Mouse (Mus musculus) cortical plate, adult 2 months (tissue): ENCODE results near the gene Camsap3. TPM values are rescaled to one million over a fixed set of nuclear protein-coding genes. Genes with fewer than 3 reads are reported as not detected.

ENCODE experiments used
- H3K27ac ChIP-seq: fragments of 200-500 bp; 2 replicates; pipeline ENCODE4 v1.5.1; 2012; ENCODE audit warnings: low read length, control low read depth, inconsistent platforms; ENCODE audit not compliant: insufficient read depth
- H3K4me1 ChIP-seq: fragments of 200-500 bp; 2 replicates; pipeline ENCODE4 v1.6.1; 2011; ENCODE audit warnings: low read length; ENCODE audit not compliant: control insufficient read depth, insufficient read depth
- H3K4me3 ChIP-seq: fragments of 200-500 bp; 2 replicates; pipeline ENCODE4 v1.5.1; 2011; ENCODE audit warnings: mild to moderate bottlenecking, low read length, control low read depth; ENCODE audit not compliant: insufficient read depth
- CTCF ChIP-seq: fragments of 200-500 bp; IDR thresholded peaks from 2 replicates; pipeline ENCODE4 v1.5.1; 2011; ENCODE audit warnings: mild to moderate bottlenecking, control low read depth, low read length; ENCODE audit not compliant: insufficient read depth; ENCODE audit errors: extremely low read depth
- POLR2A ChIP-seq: fragments of 200-500 bp; IDR thresholded peaks from 2 replicates; pipeline ENCODE4 v1.6.1; 2011; ENCODE audit warnings: mild to moderate bottlenecking, low read length, control low read depth; ENCODE audit not compliant: insufficient read depth; ENCODE audit errors: extremely low read depth
- polyA plus RNA-seq: library from polyadenylated mRNA; depleted of rRNA; stranded (reverse); fragments of >200 nt; gene quantifications from 2 replicates; pipeline ENCODE4 v1.2.3, GENCODE M21; 2012

Gene Camsap3
- polyA plus RNA-seq, 1 experiment, result 30.2 TPM

- Histone ChIP-seq H3K4me1 (peaks cover 2% of the 10 kb centered on the region; the same call in 1 of the 2 replicates), H3K27ac (no peak within 1 kb of the TSS), H3K4me3 (no peak within 1 kb of the TSS)
- TF ChIP-seq CTCF (no peak), POLR2A (no peak)
These were observed 38.4 kb downstream of the Camsap3 start, which contains the start of gene Pcp2 for GRCm38 (mm10) chr8:3625445-3625844. Pcp2 (minus strand) TSS chr8:3625545.

GRCm38 (mm10) chr8:3626971-3627370, 39.9 kb downstream of the Camsap3 start:
- H3K4me1 ChIP-seq, result peaks cover 2% of the 10 kb centered on the region; the same call in 1 of the 2 replicates
- TF ChIP-seq POLR2A, result no peak
- no peak for TF ChIP-seq CTCF
- H3K4me3 ChIP-seq, result no peak overlapping the region
- no peak overlapping the region for H3K27ac ChIP-seq

GRCm38 (mm10) chr8:3628014-3628413, 40.9 kb downstream of the Camsap3 start:
- no peak for TF ChIP-seq POLR2A
- peak; percentile 38; the same call in 1 of the 2 replicates for TF ChIP-seq CTCF
- Histone ChIP-seq H3K4me1 (no peaks in the 10 kb centered on the region), H3K4me3 (no peak overlapping the region), H3K27ac (no peak overlapping the region)

GRCm38 (mm10) chr8:3630647-3631477, 43.8 kb downstream of the Camsap3 start, which contains the start of gene Stxbp2:
Stxbp2 (plus strand) TSS chr8:3630955.
- TF ChIP-seq CTCF (no peak), POLR2A (no peak)
- no peaks in the 10 kb centered on the region for H3K4me1 ChIP-seq
- no peak within 1 kb of the TSS for H3K27ac ChIP-seq
- H3K4me3 ChIP-seq, result peak within 1 kb of the TSS; percentile 49

GRCm38 (mm10) chr8:3631478-3631875, 44.4 kb downstream of the Camsap3 start:
- no peak for TF ChIP-seq POLR2A
- TF ChIP-seq CTCF, result no peak
- H3K4me3 ChIP-seq, result peak overlapping the region; percentile 49
- no peaks in the 10 kb centered on the region for H3K4me1 ChIP-seq
- H3K27ac ChIP-seq, result no peak overlapping the region

GRCm38 (mm10) chr8:3645804-3646203, 58.7 kb downstream of the Camsap3 start:
- Histone ChIP-seq H3K27ac (no peak overlapping the region), H3K4me1 (no peaks in the 10 kb centered on the region), H3K4me3 (no peak overlapping the region)
- TF ChIP-seq CTCF, result no peak
- no peak for TF ChIP-seq POLR2A

GRCm38 (mm10) chr8:3646824-3647531, 59.9 kb downstream of the Camsap3 start:
- Histone ChIP-seq H3K4me1 (no peaks in the 10 kb centered on the region), H3K4me3 (no peak overlapping the region), H3K27ac (no peak overlapping the region)
- TF ChIP-seq CTCF (no peak), POLR2A (no peak)

- Histone ChIP-seq H3K27ac (no peak overlapping the region), H3K4me3 (no peak overlapping the region), H3K4me1 (no peaks in the 10 kb centered on the region)
- TF ChIP-seq CTCF, result no peak
- no peak for TF ChIP-seq POLR2A
These were observed 60.5 kb downstream of the Camsap3 start for GRCm38 (mm10) chr8:3647561-3647960.

GRCm38 (mm10) chr8:3648268-3648667, 61.2 kb downstream of the Camsap3 start:
- Histone ChIP-seq H3K4me3 (no peak overlapping the region), H3K27ac (no peak overlapping the region), H3K4me1 (no peaks in the 10 kb centered on the region)
- TF ChIP-seq CTCF (no peak), POLR2A (no peak)
